Mouse (Mus musculus) MEL (cell line): ENCODE data around the gene Sgcd.

Experiments
- CTCF ChIP-seq, 3 experiments: IDR thresholded peaks in 2 of 3; conservative IDR thresholded peaks in 1 of 3; 2 replicates each; pipeline ENCODE4 v1.5.1; 2011 to 2012; ENCODE audit warnings: low read length in 3 of 3, low read depth in 2 of 3, mild to moderate bottlenecking in 2 of 3, improper control_type of control experiment in 1 of 3, inconsistent platforms in 1 of 3, mixed read lengths in 1 of 3, moderate library complexity in 1 of 3; ENCODE audit not compliant: control insufficient read depth in 1 of 3, insufficient read depth in 1 of 3, poor library complexity in 1 of 3, severe bottlenecking in 1 of 3
- EP300 ChIP-seq, 2 experiments: IDR thresholded peaks; 2 replicates each; pipeline ENCODE4 v1.6.1; 2011; ENCODE audit warnings: improper control_type of control experiment in 2 of 2, low read length in 2 of 2, low read depth in 1 of 2, mild to moderate bottlenecking in 1 of 2
- ETS1 ChIP-seq: IDR thresholded peaks from 2 replicates; pipeline ENCODE4 v1.6.1; 2012; ENCODE audit warnings: low read depth, mild to moderate bottlenecking, inconsistent platforms, low read length, improper control_type of control experiment, moderate library complexity
- GABPA ChIP-seq: IDR thresholded peaks from 2 replicates; pipeline ENCODE4 v1.6.1; 2012; ENCODE audit warnings: low read depth, mild to moderate bottlenecking, inconsistent platforms, low read length, improper control_type of control experiment, moderate library complexity
- GATA1 ChIP-seq: IDR thresholded peaks from 2 replicates; pipeline ENCODE4 v1.6.1; 2011; ENCODE audit warnings: low read depth, low read length, improper control_type of control experiment
- HCFC1 ChIP-seq: IDR thresholded peaks from 2 replicates; pipeline ENCODE4 v1.6.1; 2012; ENCODE audit warnings: low read depth, mild to moderate bottlenecking, inconsistent platforms, low read length, improper control_type of control experiment, moderate library complexity
- NELFE ChIP-seq: IDR thresholded peaks from 2 replicates; pipeline ENCODE4 v1.6.1; 2011; ENCODE audit warnings: low read depth, low read length, improper control_type of control experiment
- POLR2A ChIP-seq, 2 experiments: IDR thresholded peaks; 2 replicates each; pipeline ENCODE4 v1.6.1; 2011 to 2012; ENCODE audit warnings: low read length in 2 of 2, mild to moderate bottlenecking in 2 of 2, control low read depth in 1 of 2, improper control_type of control experiment in 1 of 2, low read depth in 1 of 2, moderate library complexity in 1 of 2; ENCODE audit not compliant: control insufficient read depth in 1 of 2, insufficient read depth in 1 of 2, poor library complexity in 1 of 2
- POLR2AphosphoS5 ChIP-seq: IDR thresholded peaks from 2 replicates; pipeline ENCODE4 v1.6.1; 2012; ENCODE audit warnings: low read depth, borderline replicate concordance, mild to moderate bottlenecking, inconsistent platforms, low read length, moderate library complexity, mixed read lengths
- SIN3A ChIP-seq: IDR thresholded peaks from 2 replicates; pipeline ENCODE4 v1.6.1; 2012; ENCODE audit warnings: low read length, improper control_type of control experiment, inconsistent platforms
- SMC3 ChIP-seq: IDR thresholded peaks from 2 replicates; pipeline ENCODE4 v1.6.1; 2011; ENCODE audit warnings: low read depth, low read length, improper control_type of control experiment
- TBP ChIP-seq: IDR thresholded peaks from 2 replicates; pipeline ENCODE4 v1.8.0; 2011; ENCODE audit warnings: low read depth, low read length, improper control_type of control experiment
- ZC3H11A ChIP-seq: IDR thresholded peaks from 2 replicates; pipeline ENCODE4 v1.6.1; 2012; ENCODE audit warnings: low read depth, mild to moderate bottlenecking, inconsistent platforms, low read length, improper control_type of control experiment
- ZNF384 ChIP-seq: IDR thresholded peaks from 2 replicates; pipeline ENCODE4 v1.6.1; 2012; ENCODE audit warnings: low read depth, mild to moderate bottlenecking, inconsistent platforms, low read length, improper control_type of control experiment

GRCm38 (mm10) chr11:47139271-47139670 lies 849.5 kb downstream of the Sgcd start:
- no peak for TF ChIP-seq POLR2A (IDR thresholded peaks at IDR 0.05; ENCODE audit: control insufficient read depth in 1 of 2, insufficient read depth in 1 of 2, low read depth in 1 of 2, low read length in 2 of 2, poor library complexity in 1 of 2)
- TF ChIP-seq SMC3, result no peak
- TF ChIP-seq CTCF (IDR thresholded peaks at IDR 0.05 in 2 of 3, conservative IDR thresholded peaks at IDR 0.05 in 1 of 3; ENCODE audit: control insufficient read depth in 1 of 3, insufficient read depth in 1 of 3, low read depth in 2 of 3, low read length in 3 of 3, poor library complexity in 1 of 3, severe bottlenecking in 1 of 3), result no peak
- TF ChIP-seq GATA1, result no peak
- TF ChIP-seq ZNF384, result no peak
- TF ChIP-seq SIN3A, result no peak
- TF ChIP-seq GABPA, result no peak
- TF ChIP-seq ZC3H11A, result no peak
- TF ChIP-seq POLR2AphosphoS5, result no peak
- no peak for TF ChIP-seq NELFE
- no peak for TF ChIP-seq EP300 (IDR thresholded peaks at IDR 0.05; ENCODE audit: low read depth in 1 of 2, low read length in 2 of 2)
- no peak for TF ChIP-seq TBP
- no peak for TF ChIP-seq ETS1
- no peak for TF ChIP-seq HCFC1
